Mouse (Mus musculus) brain, embryonic 14.5 days (tissue): ENCODE results near the gene Pde4dip.

ENCODE experiments used
- CTCF ChIP-seq: fragments of 200-500 bp; IDR thresholded peaks from 2 replicates; pipeline ENCODE4 v1.5.1; 2012; ENCODE audit warnings: inconsistent platforms, mild to moderate bottlenecking, moderate library complexity, borderline replicate concordance; ENCODE audit not compliant: insufficient read depth, insufficient read length; ENCODE audit errors: extremely low read depth
- POLR2A ChIP-seq: fragments of 200-500 bp; IDR thresholded peaks from 2 replicates; pipeline ENCODE4 v1.6.1; 2012; ENCODE audit warnings: mild to moderate bottlenecking, inconsistent platforms, borderline replicate concordance; ENCODE audit not compliant: poor library complexity, insufficient read depth, insufficient read length, severe bottlenecking; ENCODE audit errors: extremely low read depth

DNA sequence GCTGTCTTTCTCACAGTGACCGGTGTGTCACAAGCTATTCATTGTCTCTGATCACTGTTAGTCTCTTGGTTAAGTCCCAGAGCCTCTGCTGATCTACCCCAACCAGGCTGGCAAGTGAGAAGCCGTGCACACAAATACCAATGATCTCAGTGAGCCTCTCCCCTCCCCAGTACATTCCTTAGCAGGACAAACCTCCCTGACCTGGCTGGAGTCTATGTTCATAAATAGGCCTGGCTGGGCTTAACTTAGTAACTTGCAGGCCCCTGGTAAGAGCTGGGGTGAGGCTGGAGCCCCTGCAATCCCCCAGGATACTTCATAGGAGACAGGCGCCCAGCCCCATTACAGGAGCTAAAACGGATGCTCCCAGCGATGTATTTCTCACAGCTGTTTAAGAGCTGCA, 86.2 kb downstream of the Pde4dip start:
- TF ChIP-seq CTCF (no peak), POLR2A (no peak)
